Mouse (Mus musculus) A20 (cell line): ENCODE data around the gene Rufy1.
"Not testable (repeated sequence)": the region's sequence is repeated elsewhere in the genome, so short reads cannot be mapped to it uniquely, and the experiment has no call there.

Source experiments
- DNase-seq: peaks from one replicate; pipeline ENCODE4 v3.0.0-alpha.2; 2011; ENCODE audit warnings: low read depth, low spot score

Rufy1 gene

GRCm38 (mm10) chr11:50381311-50381710 lies 49.6 kb downstream of the Rufy1 start:
- DNase-seq = no peak

DNA sequence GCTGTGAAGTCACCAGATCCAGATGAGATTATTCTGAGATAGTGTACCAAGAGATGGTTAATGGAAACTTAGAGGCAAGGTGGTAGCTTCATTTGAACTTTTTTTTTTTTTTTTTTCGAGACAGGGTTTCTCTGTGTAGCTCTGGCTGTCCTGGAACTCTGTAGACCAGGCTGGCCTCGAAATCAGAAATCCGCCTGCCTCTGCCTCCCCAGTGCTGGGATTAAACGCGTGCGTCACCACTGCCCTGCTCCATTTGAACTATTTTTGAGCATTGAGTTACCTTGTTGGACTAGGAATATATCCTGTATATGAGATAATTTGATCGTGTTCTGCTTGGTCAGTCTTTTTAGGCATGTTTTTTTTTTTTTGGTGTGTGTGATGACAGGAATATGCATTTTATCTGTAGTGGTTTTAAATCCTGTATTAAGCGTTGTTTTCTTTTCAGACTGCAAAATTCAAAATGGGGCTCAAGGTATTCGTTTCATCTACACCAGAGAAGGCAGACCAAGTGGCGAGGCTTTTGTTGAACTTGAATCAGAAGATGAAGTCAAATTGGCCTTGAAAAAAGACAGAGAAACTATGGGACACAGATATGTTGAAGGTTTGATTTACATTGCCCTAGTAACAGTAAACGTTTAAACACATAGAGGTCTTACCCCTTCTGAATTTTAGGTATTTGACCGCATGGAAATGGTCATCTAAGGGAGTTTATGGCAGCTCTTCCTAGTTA lies 51.7 kb downstream of the Rufy1 start:
- DNase-seq = no peak

DNA sequence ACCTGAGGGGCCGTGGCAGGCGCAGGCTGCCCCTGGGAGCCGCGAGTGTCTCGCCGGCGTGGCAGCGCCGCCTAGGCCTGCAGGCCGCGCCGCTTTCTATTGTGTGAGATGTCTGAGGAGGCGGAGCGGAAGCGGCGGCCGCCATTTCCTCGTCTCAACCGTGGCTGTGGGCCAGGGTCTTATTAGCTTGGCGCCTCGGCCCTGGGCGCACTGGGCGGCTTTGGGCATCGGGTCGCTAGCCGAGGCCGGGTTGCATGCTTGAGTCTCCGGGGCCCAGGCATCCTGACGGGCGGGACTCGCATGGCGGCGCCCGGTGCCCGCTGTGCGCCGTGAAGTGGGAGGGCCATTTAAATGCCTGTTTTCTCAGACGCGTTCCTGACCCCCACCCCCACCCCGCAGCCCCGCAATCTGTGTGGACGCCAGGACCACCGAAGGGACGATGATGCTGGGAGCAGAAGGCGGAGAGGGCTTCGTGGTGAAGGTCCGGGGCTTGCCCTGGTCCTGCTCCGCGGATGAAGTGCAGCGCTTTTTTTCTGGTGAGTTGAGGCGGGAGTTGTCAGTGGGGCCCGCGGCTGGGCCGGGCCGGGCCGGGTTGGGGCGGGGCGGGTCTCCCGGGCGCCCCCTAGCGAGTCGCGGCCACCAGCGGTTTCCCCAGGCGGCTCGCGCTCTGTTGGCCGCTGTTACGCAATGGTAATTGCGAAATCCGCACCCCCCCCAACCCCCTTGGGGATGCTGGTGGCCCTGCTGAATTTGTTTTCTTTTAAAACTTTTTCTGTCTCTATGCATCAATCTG lies 52.8 kb downstream of the Rufy1 start:
- DNase-seq = peak; percentile 88

GRCm38 (mm10) chr11:50376911-50377891 lies 53.7 kb downstream of the Rufy1 start, which contains the start of gene Hnrnph1:
TSS of gene Hnrnph1 (plus strand) at chr11:50376990.
- DNase-seq = peak; percentile 99

DNA sequence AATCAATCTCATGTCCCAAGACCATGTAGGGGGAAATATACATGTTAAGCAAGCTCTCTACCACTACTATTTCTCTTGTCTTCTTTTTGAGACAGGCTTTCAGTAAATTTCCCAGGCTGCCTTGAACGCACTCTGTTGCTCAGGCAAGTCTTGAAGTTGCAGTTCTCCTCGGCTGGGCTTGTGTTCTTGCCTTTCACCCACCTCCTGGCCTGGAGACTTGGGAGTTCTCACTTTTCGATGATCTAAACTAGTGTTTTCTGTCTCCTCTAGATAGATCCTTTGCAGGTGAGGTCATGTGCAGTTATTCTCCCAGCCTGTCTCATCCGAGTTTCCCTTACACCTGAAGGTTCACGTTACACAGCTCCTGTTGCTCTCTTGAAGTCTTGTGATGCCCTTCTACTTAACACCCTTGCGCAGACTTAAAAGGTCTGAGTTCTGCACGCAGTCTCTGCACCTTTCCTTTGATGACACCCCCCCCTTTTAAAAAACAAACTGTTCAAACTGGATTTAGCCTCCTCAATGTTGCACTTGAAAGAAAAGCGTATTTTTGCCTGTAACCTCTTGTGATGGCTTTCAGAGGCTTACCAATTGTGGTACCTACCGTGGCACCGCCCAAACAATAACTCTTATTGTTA lies 54.7 kb downstream of the Rufy1 start:
- DNase-seq = peak; percentile 69

DNA sequence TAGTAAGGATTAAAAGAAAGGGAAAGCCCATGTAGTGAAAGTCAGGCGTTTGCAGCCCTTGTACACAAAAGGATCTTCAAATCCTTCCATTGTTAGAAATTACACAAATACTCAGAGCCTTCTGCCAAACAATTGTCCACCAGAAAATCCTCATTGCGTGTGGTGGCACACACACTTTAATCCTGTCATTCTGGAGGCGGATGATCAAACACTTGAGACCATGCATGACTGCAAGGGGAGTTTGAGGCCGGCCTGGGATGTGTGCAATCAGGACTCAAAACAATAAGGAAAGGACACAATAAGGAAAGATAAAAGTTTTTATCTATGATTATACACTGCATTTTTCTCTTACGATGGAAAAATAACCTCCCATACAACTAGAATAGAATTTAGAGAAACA lies 55.5 kb downstream of the Rufy1 start:
- no peak for DNase-seq

GRCm38 (mm10) chr11:50374286-50375015 lies 56.5 kb downstream of the Rufy1 start:
- DNase-seq = no peak

DNA sequence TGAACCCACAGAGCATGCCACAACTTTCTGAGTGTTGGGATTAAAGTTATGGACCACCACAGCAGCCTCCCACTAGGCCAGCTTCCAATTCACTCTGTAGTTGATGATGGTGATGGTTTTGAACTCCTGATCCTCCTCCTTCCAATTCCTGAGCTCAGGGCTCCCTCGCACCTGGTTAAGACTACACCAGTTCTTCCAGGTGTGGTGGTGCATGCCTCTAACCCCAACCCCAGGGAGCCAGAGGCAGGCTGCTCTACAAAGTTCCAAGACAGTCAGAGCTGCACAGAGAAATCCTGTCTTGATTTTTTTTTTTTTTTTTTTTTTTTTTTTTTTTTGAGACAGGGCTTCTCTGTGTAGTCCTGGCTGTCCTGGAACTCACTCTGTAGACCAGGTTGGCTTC lies 57.3 kb downstream of the Rufy1 start:
- DNase-seq = no peak

DNA sequence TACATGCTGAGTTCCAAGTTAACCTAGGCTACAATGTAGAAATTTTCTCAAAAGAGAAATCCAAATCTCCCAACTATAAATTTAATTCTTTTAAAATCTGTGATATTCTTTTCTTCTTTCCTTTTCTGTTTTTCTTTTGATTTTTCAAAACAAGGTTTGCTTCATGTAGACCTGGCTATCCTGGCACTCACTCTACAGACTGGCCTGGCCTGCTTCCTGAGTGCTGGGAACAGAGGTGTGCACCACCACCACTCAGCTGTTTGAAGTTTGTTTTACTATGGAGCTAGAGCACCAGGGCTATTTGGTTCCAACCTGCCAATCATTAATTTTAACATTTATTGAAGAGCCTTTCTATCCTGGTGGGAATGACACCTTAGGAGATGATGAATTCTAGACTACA lies 57.8 kb downstream of the Rufy1 start:
- no peak for DNase-seq

- DNase-seq = no peak
Measured at GRCm38 (mm10) chr11:50371911-50372310, 59.0 kb downstream of the Rufy1 start.

DNA sequence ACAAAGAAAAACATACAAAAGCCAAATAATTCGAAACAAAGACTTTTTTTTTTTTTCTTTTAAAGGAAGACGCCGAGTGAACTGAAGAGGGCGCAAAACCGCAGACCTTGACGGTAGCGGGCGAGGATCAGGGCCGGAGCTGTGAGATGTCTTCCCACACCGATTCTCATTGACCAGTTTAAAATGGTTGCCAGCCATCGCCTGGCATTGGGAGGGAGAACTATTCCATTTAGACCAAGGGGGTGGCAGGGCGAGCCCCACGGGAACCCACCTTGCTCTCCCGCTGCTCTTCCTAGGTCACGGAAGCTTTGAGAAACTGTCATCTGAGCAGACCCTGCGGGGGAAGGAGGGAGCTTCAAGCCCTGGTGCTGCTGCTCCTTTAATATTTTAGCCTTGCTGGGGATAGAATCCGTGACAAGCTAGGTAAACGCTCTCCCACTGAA lies 59.5 kb downstream of the Rufy1 start:
- DNase-seq = peak; percentile 87

GRCm38 (mm10) chr11:50370969-50371368 lies 60.0 kb downstream of the Rufy1 start:
- no peak for DNase-seq

DNA sequence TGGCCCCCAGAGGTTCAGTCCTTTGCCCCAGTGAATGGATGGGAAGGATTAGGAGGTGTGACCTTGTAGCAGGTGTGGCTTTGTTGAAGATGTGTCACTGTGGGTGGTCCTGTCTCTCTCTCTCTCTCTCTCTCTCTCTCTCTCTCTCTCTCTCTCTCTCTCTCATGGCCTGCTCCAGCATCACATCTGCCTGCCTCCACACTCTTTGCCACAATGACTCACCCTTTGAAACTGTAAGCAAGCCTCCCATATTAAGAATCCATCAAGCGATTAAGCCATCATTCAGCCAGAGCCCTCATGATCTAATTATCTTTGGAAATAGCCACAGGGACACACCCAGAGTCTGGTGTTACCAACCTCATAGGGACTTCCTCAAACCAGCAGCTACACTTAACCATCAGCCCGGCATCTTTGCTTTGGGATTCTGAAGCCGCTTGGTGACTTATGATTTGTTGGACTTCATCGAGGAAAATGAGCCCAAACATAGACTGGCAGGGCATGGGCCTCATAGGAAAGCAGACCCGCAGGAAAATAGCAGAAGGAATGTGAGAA lies 61.5 kb downstream of the Rufy1 start:
- no peak for DNase-seq

GRCm38 (mm10) chr11:50367531-50367930 lies 63.4 kb downstream of the Rufy1 start:
- no peak for DNase-seq

- DNase-seq = no peak
Measured at GRCm38 (mm10) chr11:50365322-50365721, 65.6 kb downstream of the Rufy1 start.

DNA sequence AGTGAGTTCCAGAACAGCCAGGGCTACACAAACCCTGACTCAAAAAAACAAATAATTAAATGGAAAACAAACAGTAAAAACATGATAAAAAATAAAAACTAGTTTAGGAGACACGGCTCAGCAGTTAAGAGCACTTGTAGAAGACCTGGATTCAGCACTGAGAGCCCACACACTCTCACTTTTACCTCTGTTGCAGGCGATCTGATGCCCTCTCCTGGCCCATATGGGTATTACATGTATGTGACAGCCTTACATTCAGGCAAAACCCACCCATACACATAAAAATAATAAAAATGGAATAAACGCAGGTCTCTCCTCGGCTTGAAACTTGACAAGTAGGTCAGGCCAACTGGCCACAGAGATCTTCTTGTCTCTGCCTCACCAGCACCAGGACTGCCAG lies 66.4 kb downstream of the Rufy1 start:
- peak; percentile 82 for DNase-seq

DNA sequence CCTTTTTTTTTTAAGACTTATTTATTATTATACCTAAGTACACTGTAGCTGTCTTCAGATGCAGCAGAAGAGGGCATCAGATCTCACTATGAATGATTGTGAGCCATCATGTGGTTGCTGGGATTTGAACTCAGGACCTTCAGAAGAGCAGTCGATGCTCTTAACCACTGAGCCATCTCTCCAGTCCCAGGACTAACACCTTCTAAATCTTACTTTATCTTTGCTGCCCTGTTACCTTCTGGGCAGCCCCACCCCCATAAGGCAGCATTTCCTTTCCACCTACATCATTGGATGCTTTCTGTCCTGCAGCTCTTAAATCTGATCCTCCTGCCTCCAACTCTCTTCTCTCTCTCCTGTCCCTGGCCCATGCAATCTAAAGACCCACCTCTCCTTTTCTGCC lies 69.6 kb downstream of the Rufy1 start:
- not testable (repeated sequence) for DNase-seq

DNA sequence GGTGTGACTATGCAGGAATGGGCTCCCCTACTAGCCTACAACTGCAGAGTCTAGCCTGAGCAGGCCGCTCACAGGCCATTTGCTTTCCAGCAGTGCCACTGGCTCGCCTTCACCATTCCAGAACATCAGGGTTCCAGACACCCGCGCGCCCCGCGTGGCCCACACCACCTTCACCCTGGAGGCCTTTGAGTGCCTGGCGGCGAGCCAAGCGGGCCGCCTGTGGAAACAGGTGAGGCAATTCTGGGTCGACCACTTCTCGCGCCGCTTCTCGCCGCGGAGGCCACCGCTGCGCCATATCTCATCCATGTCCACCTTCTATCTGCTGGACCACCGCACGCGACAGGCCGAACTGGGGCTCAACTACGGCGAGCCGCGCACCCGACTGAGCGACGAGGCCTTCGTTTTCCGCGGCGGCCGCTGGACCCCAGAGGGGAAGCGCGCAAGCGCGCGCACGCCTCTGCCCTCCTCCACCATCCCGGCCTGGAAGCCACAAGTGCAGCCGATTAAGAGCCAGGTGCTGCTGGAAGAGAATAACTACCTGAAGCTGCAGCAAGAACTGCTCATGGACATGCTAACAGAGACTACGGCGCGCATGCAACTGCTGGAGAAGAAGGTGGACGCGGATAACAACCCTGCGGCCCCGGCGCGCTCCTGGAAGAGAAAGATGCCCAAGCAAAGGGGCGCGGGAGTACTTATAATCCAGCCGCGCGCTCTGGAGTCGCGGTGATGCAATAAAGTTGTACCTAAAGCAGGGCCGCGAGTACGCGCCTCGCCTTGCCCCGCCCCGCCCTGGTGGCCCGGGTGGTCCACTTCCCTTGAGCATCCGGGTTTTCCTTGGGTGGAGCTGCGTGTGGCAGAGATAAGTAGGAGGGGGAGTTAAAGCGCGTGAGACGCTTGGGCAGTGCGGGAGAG lies 71.7 kb downstream of the Rufy1 start:
- no peak for DNase-seq

GRCm38 (mm10) chr11:50355395-50355794 lies 75.5 kb downstream of the Rufy1 start:
- DNase-seq = no peak
